Mouse (Mus musculus) brain, adult 2 months (tissue): ENCODE results near the gene Ggt7.
A peak's percentile ranks its signal among the peaks of the same experiment; 100 is the strongest.
"Not testable (repeated sequence)": the region's sequence is repeated elsewhere in the genome, so short reads cannot be mapped to it uniquely, and the experiment has no call there.

Experiments used
- DNase-seq: peaks from one replicate; pipeline ENCODE4 v3.0.0; 2011; ENCODE audit warnings: low read depth, low spot score

Ggt7 gene

GRCm38 (mm10) chr2:155512479-155512878 lies 5.6 kb downstream of the Ggt7 start:
- DNase-seq, result peak; percentile 91

- DNase-seq, result peak; percentile 87
Observed at GRCm38 (mm10) chr2:155507721-155508470, 10.1 kb downstream of the Ggt7 start.

GRCm38 (mm10) chr2:155505811-155506210 lies 12.2 kb downstream of the Ggt7 start:
- DNase-seq, result no peak

GRCm38 (mm10) chr2:155504440-155505355 lies 13.3 kb downstream of the Ggt7 start:
- DNase-seq, result peak; percentile 67

- DNase-seq, result peak; percentile 61
Observed at GRCm38 (mm10) chr2:155502596-155502995, 15.4 kb downstream of the Ggt7 start.

- DNase-seq, result no peak
Observed at GRCm38 (mm10) chr2:155490998-155491397, 27.0 kb downstream of the Ggt7 start.

GRCm38 (mm10) chr2:155482021-155482420 lies 36.0 kb downstream of the Ggt7 start:
- DNase-seq, result peak; percentile 88

GRCm38 (mm10) chr2:155473570-155474088 lies 44.4 kb downstream of the Ggt7 start, which contains the start of gene Ncoa6:
Gene Ncoa6, minus strand, starts transcription at chr2:155473894.
- DNase-seq, result peak; percentile 90

- DNase-seq, result peak; percentile 60
Observed at GRCm38 (mm10) chr2:155472671-155473569, 45.1 kb downstream of the Ggt7 start.

- DNase-seq, result no peak
Observed at GRCm38 (mm10) chr2:155466861-155467260, 51.2 kb downstream of the Ggt7 start.

- DNase-seq, result peak; percentile 26
Observed at GRCm38 (mm10) chr2:155453591-155453990, 64.4 kb downstream of the Ggt7 start.

- DNase-seq, result no peak
Observed at GRCm38 (mm10) chr2:155451256-155451655, 66.8 kb downstream of the Ggt7 start.

- not testable (repeated sequence) for DNase-seq
Observed at GRCm38 (mm10) chr2:155447906-155448305, 70.1 kb downstream of the Ggt7 start.

- no peak for DNase-seq
Observed at GRCm38 (mm10) chr2:155443446-155443845, 74.6 kb downstream of the Ggt7 start.

GRCm38 (mm10) chr2:155442916-155443315 lies 75.1 kb downstream of the Ggt7 start:
- no peak for DNase-seq
